Mouse (Mus musculus): ENCODE results near the gene Foxp4.

The Foxp4 gene

DNA sequence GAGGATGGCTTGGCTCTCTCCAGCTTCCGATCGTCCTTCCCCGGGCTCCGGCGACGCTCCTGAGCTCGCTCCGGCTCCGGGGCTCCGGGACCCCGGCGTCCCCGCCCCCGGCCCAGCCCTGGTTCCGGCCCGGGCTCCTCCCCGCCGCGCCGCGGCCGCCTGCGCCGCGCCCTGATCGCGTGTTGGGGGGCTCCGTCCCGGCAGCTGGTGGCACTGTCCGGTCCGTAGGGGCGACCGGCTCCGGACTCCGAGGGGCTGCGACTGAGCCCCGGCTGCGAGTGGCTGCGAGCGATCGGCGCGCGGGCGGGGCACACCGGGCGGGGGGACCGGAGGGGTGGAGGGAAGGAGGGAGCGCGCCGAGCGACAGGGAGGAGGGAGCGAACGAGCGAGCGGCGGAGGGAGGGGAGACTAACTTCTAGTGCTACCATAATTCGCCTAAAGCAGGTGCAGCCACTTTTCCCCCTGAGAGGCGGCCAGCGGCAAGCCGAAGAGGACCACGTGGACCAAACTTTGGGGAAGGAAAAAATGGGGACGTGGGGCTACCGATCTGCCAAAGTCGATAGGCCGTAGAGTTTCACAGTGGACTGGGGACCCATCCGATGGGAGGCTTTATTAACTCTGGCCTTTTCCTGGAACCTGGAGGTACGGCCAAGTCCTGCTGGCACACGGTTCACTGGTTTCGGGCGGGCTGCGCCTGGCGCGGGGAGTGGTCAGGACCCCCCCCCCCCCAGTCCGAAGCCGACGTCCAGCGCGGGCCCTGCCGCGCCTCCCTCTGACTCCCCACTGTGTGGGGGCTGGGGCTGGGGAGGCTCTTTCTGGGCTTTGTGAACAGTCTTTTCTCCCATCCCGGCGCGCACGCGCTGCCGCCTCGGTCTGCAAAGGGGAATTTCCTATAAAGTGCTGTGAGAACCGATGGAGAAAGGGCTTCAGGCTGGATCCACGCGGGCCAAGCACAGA, at the start of gene Foxp4:
TSS of gene Foxp4 (minus strand) at position 263 of the 957 bp plus-strand sequence.
- peak; percentile 79 for DNase-seq (ENCODE audit: low spot score)

DNA sequence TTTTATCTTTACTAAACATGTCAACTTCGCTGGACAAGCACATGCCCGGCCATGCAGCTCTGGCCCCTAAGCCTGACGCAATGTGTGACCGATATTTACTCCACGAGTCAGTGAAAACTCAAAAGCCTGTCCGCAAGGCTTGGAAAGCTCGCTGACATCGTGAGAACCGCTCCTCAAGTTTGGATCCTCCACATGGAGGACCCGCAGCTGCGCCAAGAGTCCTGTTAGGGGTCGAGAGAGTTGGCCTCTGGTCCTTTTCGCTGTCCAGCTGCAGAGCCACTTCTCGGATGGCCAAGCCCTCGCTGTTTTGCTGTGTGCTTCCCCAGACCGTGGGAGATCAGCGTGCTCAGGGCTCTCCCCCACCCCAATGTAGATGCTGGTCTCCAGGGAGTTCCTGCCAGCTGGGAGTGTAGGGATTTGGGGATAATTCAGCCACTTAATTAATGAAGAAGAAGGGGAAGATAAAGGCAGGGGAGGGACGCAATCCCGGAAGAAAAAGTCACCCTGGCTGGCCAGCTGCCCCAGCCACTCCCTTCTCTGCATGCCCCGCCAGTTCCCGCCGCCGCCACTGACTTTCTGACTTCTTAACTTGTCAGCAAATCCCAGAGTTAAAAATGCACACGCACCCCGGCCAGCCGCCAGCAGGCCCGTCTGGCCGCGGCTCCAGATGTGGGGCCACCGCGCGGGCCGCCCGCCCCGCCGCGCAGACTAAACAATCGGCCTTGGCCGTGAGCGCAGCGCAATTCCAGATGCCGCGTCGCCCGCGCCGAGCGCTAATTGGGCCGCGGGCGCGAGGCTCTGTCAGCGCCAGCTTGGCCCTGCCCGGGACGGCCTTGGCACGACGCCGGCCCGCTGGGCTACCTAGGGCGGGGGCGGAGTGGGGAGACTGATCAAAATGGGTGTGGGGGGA, 49.4 kb upstream of the Foxp4 start:
- peak; percentile 59 for DNase-seq (ENCODE audit: low spot score)

DNA sequence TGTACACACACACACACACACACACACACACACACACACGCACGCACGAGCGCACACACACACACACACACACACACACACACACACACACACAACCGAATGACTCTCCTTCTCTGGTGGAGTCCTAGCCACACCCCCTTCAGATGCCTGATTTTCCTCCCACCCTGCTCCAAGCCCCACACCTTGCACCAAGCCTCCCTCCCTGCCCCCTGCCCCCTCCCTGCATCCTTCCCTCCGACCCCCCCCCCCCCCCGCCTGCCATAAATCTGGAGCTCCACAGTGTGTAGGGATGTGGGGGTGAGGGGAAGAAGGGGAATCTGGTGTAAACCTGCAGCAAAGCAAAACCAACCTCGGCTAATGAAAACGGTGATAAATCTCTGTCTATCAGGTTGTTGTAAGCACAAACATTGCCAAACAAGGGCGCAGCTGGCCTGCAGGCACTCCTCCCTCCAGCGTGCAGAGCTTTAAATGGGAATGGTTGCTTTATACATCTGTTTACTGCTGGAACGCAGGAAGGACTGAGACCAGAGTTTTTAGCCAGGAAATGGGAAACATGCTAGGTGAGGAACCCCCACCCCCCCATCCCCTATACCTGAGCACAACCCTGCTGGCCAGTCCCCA, 41.5 kb upstream of the Foxp4 start:
- DNase-seq (ENCODE audit: low spot score) = no peak

DNA sequence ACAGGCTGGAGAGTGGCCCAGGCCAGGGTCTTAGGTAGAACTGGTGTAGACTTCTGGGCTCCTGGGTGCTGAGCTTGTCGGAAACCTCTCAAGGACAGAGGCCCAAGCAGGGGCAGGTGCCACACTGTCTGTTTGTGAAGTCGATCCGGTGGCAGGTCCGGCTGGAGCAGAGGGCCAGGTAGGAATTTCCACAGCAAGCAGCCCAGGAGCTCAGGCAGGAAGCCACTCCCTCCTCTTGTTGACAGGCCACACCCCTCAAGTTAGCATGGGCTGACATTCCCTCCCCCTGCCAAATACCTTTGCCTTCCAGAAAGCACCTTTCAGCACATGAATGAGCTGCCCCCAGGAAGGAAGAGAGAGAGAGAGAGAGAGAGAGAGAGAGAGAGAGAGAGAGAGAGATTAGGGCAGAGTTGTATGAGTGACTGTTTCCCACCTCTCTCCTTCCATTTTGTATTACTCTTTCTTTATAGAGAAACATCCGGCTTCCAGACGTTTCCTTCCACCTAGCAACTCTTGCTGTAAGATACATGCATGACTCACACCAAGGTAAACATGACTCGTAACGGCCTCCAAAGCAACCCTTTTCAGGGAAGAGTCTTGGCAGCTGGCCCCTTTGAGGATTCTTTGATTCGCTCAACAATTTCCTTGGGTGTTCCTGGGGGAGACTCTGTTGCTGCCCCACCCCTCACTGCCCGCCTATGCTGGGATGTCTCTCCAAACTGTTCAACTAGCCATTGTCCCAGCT, 33.8 kb upstream of the Foxp4 start:
- DNase-seq (ENCODE audit: low spot score) = no peak

DNA sequence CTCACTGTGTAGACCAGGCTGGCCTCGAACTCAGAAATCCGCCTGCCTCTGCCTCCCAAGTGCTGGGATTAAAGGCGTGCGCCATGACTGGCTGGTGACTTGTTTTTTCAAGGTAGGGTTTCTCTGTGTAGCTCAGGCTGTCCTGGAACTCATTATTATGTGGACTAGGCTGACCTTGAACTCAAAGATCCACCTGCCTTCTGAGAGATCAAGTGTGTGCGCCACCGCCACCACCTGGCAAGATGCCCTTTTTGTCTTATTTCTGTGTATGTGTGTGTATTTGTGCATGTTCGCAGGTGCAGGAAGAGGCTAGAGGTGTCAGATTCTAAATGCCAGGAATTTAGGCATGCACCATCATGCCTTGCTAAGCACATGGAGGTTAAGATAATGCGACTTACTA, 32.0 kb upstream of the Foxp4 start:
- no peak for DNase-seq (ENCODE audit: low spot score)

DNA sequence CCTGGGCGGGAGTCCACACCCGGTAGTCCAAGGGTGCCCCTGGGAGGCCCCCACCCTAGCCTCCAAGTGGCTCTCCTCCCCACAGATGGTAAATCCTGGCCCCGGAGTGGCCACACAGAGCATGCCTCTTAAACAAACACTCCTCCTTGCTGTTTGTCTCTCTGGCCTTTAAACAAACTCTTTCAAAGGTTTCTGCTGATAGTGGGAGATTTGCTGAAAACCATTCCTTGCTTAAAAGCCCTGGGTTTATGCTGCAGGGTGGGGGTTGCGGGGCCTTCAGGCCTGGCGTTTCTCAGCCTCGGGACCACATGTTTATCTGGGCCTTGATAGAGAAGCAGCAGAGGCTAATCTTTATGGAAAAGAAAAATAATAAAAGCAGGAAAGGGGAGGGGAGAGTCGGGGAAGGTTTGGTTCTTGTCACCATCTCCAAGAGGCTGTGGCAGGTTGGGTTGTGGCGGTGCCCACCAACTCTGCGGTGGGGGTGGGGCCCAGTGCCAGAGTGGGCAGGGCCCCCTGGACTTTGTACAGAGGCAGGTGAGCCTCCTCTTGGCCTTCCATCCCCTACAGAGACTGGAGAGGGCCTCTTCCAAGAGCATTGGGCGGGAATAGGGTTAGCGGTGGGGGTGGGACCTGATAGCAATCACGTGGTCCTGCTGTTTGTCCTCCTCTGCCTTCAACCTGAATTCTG, 30.8 kb upstream of the Foxp4 start:
- no peak for DNase-seq (ENCODE audit: low spot score)

DNA sequence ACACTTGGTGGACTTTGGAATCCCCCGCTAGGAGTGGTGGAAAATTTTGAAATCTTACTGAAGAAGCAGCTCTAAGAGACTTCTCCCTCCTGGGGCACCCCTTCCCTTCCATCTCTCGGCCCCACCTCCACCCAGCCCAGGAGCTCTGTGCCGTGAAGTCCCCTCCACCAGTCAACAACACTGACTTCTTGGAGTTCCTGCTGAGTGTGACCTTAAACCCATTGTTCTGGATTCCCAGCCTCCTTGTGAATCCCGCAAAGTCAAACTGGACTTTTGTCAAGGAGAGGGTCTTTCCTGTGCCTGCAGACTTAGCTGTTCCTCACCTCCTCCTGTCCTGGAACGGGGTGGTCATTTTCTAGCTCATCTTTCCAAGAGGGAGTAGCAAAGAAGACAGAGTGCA, 28.8 kb upstream of the Foxp4 start:
- DNase-seq (ENCODE audit: low spot score) = no peak

DNA sequence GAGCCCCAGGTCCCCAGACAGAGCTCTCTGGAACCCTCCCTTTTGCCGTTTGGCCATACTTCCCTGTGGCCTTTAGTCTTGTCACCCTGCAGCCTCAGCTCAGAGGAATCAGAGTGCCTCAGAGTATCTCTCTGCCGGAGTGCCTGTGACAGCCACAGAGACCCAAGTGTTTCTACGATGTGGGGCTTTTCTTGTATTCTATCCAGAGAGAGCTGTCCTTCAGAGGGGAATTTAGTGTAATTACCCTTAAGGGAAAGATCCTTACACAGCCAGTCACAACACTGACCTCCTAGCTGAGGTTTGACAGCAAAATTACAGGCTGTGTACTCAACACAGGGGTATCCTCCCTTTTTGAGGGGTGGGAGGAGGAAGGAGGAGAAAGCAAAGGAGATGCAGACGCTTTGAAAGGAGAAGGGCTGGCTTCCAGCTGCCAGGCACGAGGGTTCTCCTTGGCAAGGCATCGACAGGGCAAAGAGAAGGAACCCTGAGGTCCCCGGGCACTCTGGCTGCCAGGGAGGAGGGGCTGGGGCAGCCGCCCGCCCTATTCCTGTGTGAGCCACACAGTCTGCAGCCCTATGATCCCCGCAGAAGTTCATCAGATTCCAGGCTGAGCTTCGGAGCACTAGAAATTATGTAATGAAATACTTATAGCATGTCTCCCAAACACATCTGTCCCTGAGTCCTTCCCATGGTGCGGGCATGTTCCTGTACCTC, 28.1 kb upstream of the Foxp4 start:
- DNase-seq (ENCODE audit: low spot score) = no peak

DNA sequence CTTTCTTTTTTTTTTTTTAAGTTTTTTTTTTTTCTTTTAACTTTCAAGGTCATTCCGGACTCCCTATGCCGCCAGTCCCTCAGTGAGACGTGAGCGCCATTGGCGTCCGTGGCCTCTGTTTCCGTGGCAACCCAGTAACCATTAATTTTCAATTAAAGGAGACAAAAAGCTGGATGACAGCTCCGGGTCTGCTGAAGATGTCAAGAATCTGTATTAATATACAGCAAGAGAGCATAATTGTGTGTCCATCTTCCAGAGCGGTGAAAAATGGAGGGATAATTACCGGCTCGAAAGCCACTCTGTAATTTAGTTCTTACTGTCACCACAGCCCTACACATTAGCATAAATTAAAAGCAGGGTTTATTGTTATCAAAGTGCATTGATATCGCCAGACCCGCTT, 27.0 kb upstream of the Foxp4 start:
- no peak for DNase-seq (ENCODE audit: low spot score)

DNA sequence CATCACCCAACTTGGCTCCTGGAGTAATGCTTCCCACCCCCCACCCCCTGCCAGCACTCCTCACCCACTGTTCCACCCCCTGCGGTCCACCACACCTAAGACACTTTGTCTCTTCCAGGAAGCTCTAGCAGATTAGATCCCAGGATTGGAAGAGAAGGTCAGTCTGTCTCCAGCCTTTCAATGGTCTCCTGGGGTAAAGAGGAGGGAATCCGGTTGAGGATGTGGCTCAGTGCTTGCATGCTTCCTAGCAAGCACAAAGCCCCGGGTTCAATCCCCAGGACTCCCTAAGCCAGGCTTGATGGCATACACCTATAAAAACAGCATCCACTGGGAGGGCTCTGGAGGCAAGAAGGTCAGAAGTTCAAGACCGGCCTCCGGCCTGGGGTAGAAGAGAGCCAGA, 26.4 kb upstream of the Foxp4 start:
- DNase-seq (ENCODE audit: low spot score) = no peak

DNA sequence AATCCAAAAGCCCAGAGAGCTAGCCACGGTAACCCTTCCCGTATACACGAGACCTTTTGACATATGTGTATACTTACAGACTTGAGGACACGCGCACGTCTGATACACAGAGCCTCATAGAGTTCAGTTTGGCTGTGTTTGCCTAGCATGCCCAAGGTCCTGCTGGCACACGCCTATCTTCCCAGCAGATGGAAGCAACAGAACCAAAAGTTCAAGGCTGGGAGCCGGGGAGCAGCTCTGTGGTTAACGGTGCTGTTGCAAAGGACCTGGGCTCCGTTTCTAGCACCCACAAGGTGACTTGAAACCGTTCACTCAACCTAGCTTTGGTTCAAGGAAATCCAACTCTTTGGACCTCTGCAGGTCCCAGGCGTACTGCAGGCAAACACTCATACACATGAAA, 25.0 kb upstream of the Foxp4 start:
- no peak for DNase-seq (ENCODE audit: low spot score)

DNA sequence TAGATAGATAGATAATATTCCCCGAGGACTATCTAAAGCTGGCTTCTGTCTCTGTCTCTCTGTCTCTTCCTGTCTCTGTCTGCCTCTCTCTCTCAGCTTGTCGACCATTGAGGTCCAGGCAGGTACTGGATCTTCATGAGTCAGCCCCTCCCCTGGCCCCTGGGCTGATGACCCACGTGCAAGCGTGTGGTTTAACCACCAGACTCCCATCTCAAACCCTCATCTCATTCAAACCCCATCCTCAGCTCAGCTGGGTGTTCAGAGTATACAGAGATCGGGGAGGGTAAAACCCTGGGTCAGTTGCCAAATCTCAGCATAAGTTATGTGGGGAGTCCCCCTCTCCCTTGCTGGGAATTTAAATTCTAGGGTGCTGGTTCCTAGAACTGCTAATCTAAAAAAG, 24.3 kb upstream of the Foxp4 start:
- no peak for DNase-seq (ENCODE audit: low spot score)

DNA sequence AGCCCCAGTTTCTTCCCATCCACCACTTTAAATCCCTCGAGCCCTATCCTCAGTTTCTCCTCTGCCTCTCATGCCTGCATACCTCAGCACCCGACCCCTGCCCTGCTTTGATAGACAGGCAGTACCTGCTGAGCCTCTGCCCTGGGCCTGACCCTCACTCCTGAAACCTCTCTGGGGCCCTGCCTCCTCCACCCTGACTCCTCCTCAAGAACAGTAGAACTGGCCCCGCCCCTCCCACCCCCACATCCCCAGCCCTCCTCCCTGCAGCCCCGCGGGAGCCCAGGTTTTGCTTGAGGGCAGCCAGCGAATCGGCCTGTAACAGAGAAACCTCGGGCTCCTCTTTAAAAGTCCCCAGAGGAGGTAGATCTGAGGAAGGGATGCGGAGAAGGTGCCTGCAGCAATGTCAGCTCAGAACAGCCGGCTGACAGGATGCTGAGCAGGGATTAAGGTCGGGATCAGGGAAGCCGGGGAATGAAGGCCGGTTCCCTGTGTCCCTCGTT, 22.5 kb upstream of the Foxp4 start:
- no peak for DNase-seq (ENCODE audit: low spot score)

DNA sequence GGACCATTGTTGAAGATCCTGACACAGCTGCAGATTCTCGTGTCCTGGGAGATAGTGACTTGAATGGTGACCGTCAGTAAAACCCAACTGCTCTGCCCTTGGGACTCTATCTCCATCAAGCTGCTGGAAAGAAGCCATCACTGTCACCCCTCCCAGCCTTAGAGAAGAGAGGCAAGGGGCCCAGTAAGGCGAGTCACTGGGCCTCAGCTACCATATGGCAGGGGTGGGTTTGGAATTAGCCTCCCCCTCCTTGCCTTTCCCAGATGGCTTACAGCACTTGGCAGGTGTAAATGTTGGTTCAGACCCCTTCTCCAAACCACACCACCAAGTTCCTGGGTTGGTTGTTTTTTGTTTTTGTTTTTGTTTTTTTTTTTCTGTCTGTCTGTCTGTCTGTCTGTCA, 21.7 kb upstream of the Foxp4 start:
- no peak for DNase-seq (ENCODE audit: low spot score)

DNA sequence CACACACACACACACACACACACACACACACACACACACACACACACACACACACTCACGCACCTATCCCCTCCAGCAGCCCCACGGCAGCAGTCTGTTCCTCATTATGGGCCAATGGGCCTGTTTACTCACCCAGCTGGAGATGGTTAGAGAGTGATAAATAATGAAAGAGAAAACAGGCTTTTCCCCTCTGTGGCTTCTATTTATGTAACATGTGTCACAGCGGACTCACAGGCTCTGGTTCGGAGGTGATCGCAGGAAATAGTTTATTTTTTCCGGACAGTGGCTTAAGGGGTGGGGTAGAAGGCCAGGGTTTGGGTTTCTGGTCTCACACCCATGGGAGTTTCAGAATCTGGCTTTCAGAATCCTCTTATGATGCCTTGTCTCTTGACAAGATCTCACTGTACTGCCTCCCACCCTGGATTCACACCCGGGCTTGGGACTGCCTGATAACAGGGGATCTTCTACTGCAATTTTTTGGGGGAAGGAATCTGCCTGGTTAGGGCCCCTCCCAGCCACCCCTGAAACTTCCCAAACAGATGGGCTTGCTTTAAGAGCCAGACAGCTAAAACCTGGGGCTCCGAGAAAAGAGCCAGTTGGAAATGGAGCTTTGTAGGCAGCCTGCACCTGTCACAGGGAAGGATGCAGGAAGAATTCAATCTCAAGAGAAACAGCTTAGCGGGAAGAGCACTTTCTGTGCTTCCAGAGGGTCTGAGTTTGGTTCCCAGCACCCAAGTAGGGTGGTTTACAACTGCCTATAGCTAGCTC, 18.8 kb upstream of the Foxp4 start:
- DNase-seq (ENCODE audit: low spot score) = no peak

DNA sequence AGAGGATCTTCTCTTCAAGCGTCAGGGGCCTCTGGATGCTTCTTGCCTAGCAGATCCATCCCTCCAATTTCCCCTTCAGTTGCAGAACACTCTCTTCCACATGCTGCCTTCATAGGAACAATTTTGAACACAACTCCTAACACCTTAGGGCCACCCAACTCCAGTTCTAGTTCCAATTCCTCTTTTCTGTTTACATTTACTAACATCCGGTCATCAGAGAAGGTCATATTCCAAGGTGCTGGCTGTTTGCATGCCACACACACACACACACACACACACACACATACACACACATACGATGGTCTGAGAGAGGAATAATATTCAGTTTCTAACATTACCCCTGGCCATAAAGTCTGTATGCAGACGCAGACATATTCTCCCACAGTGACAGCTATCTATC, 17.6 kb upstream of the Foxp4 start:
- no peak for DNase-seq (ENCODE audit: low spot score)

DNA sequence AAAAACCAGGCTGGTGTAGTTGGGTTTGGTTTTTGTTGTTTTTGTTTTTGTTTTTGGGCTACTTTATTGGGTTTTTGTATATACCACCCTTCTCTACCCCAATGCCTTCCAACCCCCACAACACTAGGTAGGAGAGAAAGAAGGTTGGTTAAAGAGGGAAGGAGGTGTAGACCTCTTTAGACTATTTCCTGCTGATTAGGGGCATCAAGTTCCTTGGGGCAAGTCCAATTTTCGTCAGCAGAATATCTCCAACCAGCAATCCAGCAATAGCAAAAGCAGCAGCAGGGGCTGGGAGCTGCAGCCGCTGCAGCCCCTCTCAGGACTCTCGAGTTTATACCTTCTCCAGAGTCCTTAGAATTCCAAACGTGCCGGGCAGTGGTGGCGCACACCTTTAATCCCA, 14.4 kb upstream of the Foxp4 start:
- DNase-seq (ENCODE audit: low spot score) = no peak

DNA sequence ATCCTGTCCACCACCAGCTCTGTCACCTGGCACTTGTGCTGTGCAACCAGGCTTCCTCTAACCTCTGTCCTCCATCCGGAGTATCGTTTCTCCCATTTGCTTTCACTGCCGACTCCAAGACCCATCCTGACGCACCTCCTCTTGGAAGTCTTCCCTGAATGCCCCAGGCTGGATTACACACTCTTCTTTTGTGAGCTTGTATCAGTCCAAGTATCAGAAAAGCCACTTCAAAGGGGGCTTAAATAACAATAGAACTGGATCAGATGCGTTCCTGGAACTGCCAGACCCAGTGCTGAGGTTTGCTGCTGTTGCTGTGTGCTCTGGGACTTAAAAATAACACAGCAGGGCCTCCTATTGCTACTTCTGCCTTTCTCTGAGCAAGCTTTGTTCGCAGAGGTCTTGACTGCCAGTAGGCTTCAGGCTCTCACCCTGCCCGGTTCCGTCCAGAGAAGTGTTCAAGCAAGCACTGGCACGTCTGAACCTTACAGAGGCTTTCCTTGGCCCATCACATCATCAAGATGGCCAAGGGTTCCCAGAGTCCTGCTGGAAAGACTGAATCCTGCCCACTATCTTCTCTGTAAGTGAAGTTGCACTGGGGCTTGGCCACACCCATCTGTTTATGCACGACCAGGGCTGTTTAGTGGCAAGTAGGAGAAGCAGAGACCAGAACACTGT, 13.6 kb upstream of the Foxp4 start:
- no peak for DNase-seq (ENCODE audit: low spot score)

DNA sequence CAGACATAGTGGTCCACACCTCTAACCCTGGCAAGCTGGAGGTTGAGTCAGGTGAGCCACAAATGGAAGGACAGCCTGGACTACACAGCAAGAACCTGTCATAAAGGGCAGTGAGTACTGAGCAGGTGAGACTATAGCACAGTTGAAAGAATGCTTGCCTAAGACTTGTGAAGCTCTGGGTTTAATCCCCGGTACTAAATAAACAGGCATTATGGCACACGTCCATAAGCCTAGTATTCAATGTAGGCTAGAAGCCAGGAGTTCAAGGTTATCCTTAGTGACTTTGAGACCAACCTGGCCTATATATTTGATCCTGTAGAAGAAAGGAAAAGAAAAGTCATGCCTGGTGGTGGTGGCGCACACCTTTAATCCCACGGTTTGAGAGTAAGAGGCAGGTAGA, 12.1 kb upstream of the Foxp4 start:
- no peak for DNase-seq (ENCODE audit: low spot score)
